Mouse (Mus musculus) heart, embryonic 13.5 days (tissue): ENCODE data around the gene Hspa12b. TPM values are rescaled to one million over a fixed set of nuclear protein-coding genes. Genes with fewer than 3 reads are reported as not detected.

Experiments
- ATAC-seq: fragments of 200-750 bp; cut with Nextera tagmentation; 2 replicates; pipeline ENCODE4 v1.8.0; 2017; ENCODE audit warnings: moderate TSS enrichment; ENCODE audit not compliant: insufficient number of reproducible peaks, low FRiP score, low TSS enrichment; ENCODE audit errors: extremely low read depth
- H3K27ac ChIP-seq: fragments of 300-500 bp; sonication (generic); replicated peaks from 2 replicates; pipeline ENCODE4 v1.5.1; 2015; ENCODE audit warnings: moderate library complexity, mild to moderate bottlenecking, inconsistent platforms
- H3K27me3 ChIP-seq: fragments of 300-500 bp; sonication (generic); replicated peaks from 2 replicates; pipeline ENCODE4 v1.6.1; 2015; ENCODE audit warnings: mild to moderate bottlenecking, inconsistent platforms
- H3K36me3 ChIP-seq: fragments of 300-500 bp; sonication (generic); 2 replicates; pipeline ENCODE4 v1.6.1; 2015; ENCODE audit warnings: mild to moderate bottlenecking, inconsistent platforms
- H3K4me1 ChIP-seq: fragments of 300-500 bp; sonication (generic); 2 replicates; pipeline ENCODE4 v1.6.1; 2015; ENCODE audit warnings: inconsistent platforms
- H3K4me2 ChIP-seq: fragments of 300-500 bp; sonication (generic); 2 replicates; pipeline ENCODE4 v1.6.1; 2015; ENCODE audit warnings: inconsistent platforms, mild to moderate bottlenecking, moderate library complexity
- H3K4me3 ChIP-seq: fragments of 300-500 bp; sonication (generic); 2 replicates; pipeline ENCODE4 v1.5.1; 2015; ENCODE audit warnings: moderate library complexity, mild to moderate bottlenecking, inconsistent platforms
- H3K9ac ChIP-seq: fragments of 300-500 bp; sonication (generic); 2 replicates; pipeline ENCODE4 v1.6.1; 2015; ENCODE audit warnings: inconsistent platforms, mild to moderate bottlenecking, moderate library complexity
- H3K9me3 ChIP-seq: fragments of 300-500 bp; sonication (generic); 2 replicates; pipeline ENCODE4 v1.6.1; 2016; ENCODE audit warnings: inconsistent platforms
- WGBS: fragments of 180-500 bp; shearing (Covaris S2); methylation state at CpG from one replicate; pipeline ENCODE4 v1.1.7; 2015; ENCODE audit warnings: mixed read lengths; 5-methylcytosine and 5-hydroxymethylcytosine counted together
- polyA plus RNA-seq: library from polyadenylated mRNA; unstranded; fragments of >200 nt; fragmentation: Nextera tagmentation; extraction: Ambion mirVana; gene quantifications from 2 replicates; pipeline ENCODE4 v1.2.1, GENCODE M21; 2015

Gene Hspa12b
- polyA plus RNA-seq, 1 experiment from 2014 or later: 8.1 TPM

- Histone ChIP-seq H3K4me2 (no peak overlapping the region), H3K9me3 (no peaks in the 10 kb centered on the region), H3K9ac (peak overlapping the region; percentile 52; the same call in 1 of the 2 replicates), H3K27ac (peak overlapping the region; percentile 85), H3K36me3 (peaks cover 67% of the 10 kb centered on the region), H3K4me3 (no peak overlapping the region), H3K4me1 (peaks cover 53% of the 10 kb centered on the region), H3K27me3 (no peaks in the 10 kb centered on the region)
- WGBS: 38% methylated on average over 5 of the region's 5 CpGs
- no peak for ATAC-seq
Observed at GRCm38 (mm10) chr2:131140533-131140905, 13.4 kb downstream of the Hspa12b start.

GRCm38 (mm10) chr2:131141336-131141986, 14.4 kb downstream of the Hspa12b start:
- Histone ChIP-seq H3K36me3 (peaks cover 76% of the 10 kb centered on the region), H3K9me3 (no peaks in the 10 kb centered on the region), H3K4me2 (no peak overlapping the region), H3K27me3 (no peaks in the 10 kb centered on the region), H3K4me3 (no peak overlapping the region), H3K27ac (no peak overlapping the region), H3K4me1 (peaks cover 43% of the 10 kb centered on the region), H3K9ac (no peak overlapping the region)
- 87% methylated on average over 8 of the region's 8 CpGs for WGBS
- ATAC-seq: no peak

- H3K27me3 ChIP-seq: no peaks in the 10 kb centered on the region
- no peak overlapping the region for H3K4me3 ChIP-seq
- H3K4me2 ChIP-seq: peak overlapping the region; percentile 38
- H3K4me1 ChIP-seq: peaks cover 38% of the 10 kb centered on the region
- no peaks in the 10 kb centered on the region for H3K9me3 ChIP-seq
- H3K9ac ChIP-seq: peak overlapping the region; percentile 40
- WGBS: 27% methylated on average over 18 of the region's 18 CpGs
- H3K36me3 ChIP-seq: peaks cover 79% of the 10 kb centered on the region
- no peak for ATAC-seq
- H3K27ac ChIP-seq: no peak overlapping the region
Observed at GRCm38 (mm10) chr2:131142592-131142991, 15.5 kb downstream of the Hspa12b start.

GRCm38 (mm10) chr2:131143007-131143780, 16.1 kb downstream of the Hspa12b start:
- Histone ChIP-seq H3K4me3 (no peak overlapping the region), H3K27ac (no peak overlapping the region), H3K4me1 (peaks cover 40% of the 10 kb centered on the region), H3K27me3 (no peaks in the 10 kb centered on the region), H3K9ac (peak overlapping the region; percentile 40), H3K4me2 (peak overlapping the region; percentile 38), H3K9me3 (no peaks in the 10 kb centered on the region), H3K36me3 (peaks cover 80% of the 10 kb centered on the region)
- no peak for ATAC-seq
- WGBS: 67% methylated on average over 22 of the region's 22 CpGs

GRCm38 (mm10) chr2:131145121-131145520, 18.0 kb downstream of the Hspa12b start:
- ATAC-seq: no peak
- Histone ChIP-seq H3K27ac (no peak overlapping the region), H3K9me3 (no peaks in the 10 kb centered on the region), H3K4me2 (no peak overlapping the region), H3K36me3 (peaks cover 90% of the 10 kb centered on the region), H3K4me3 (no peak overlapping the region), H3K27me3 (no peaks in the 10 kb centered on the region), H3K9ac (no peak overlapping the region), H3K4me1 (peaks cover 32% of the 10 kb centered on the region)
- WGBS: 48% methylated on average over 13 of the region's 13 CpGs

- 69% methylated on average over 2 of the region's 2 CpGs for WGBS
- Histone ChIP-seq H3K9ac (no peak overlapping the region), H3K4me1 (peaks cover 28% of the 10 kb centered on the region), H3K27ac (no peak overlapping the region), H3K4me2 (no peak overlapping the region), H3K27me3 (no peaks in the 10 kb centered on the region), H3K36me3 (peaks cover 94% of the 10 kb centered on the region), H3K9me3 (no peaks in the 10 kb centered on the region), H3K4me3 (no peak overlapping the region)
- ATAC-seq: no peak
Observed at GRCm38 (mm10) chr2:131145536-131145935, 18.5 kb downstream of the Hspa12b start.

GRCm38 (mm10) chr2:131146193-131147042, 19.3 kb downstream of the Hspa12b start:
- no peaks in the 10 kb centered on the region for H3K27me3 ChIP-seq
- no peaks in the 10 kb centered on the region for H3K9me3 ChIP-seq
- H3K4me1 ChIP-seq: peaks cover 19% of the 10 kb centered on the region
- H3K36me3 ChIP-seq: peaks cover 94% of the 10 kb centered on the region
- no peak overlapping the region for H3K4me2 ChIP-seq
- H3K27ac ChIP-seq: no peak overlapping the region
- no peak overlapping the region for H3K9ac ChIP-seq
- H3K4me3 ChIP-seq: no peak overlapping the region
- 74% methylated on average over 21 of the region's 21 CpGs for WGBS
- ATAC-seq: no peak

GRCm38 (mm10) chr2:131147043-131147365, 19.9 kb downstream of the Hspa12b start:
- Histone ChIP-seq H3K4me1 (peaks cover 17% of the 10 kb centered on the region), H3K27ac (no peak overlapping the region), H3K36me3 (peaks cover 98% of the 10 kb centered on the region), H3K27me3 (no peaks in the 10 kb centered on the region), H3K9me3 (no peaks in the 10 kb centered on the region), H3K4me3 (no peak overlapping the region), H3K9ac (no peak overlapping the region), H3K4me2 (no peak overlapping the region)
- WGBS: 89% methylated on average over 8 of the region's 8 CpGs
- no peak for ATAC-seq

- ATAC-seq: no peak
Observed at GRCm38 (mm10) chr2:131148353-131149253, 21.5 kb downstream of the Hspa12b start.

GRCm38 (mm10) chr2:131149254-131149578, 22.1 kb downstream of the Hspa12b start:
- H3K9me3 ChIP-seq: no peaks in the 10 kb centered on the region
- no peak overlapping the region for H3K4me2 ChIP-seq
- no peak overlapping the region for H3K9ac ChIP-seq
- peaks cover 10% of the 10 kb centered on the region for H3K4me1 ChIP-seq
- no peaks in the 10 kb centered on the region for H3K27me3 ChIP-seq
- no peak overlapping the region for H3K27ac ChIP-seq
- peaks cover 91% of the 10 kb centered on the region for H3K36me3 ChIP-seq
- no peak overlapping the region for H3K4me3 ChIP-seq
- no peak for ATAC-seq
- 91% methylated on average over 3 of the region's 3 CpGs for WGBS

More at GRCm38 (mm10) chr2:131148353-131149253, 21.5 kb downstream of the Hspa12b start:
- Histone ChIP-seq H3K4me2 (no peak overlapping the region), H3K27me3 (no peaks in the 10 kb centered on the region), H3K9me3 (no peaks in the 10 kb centered on the region), H3K36me3 (peaks cover 97% of the 10 kb centered on the region), H3K4me3 (no peak overlapping the region), H3K4me1 (peaks cover 10% of the 10 kb centered on the region), H3K27ac (peak overlapping the region; percentile 53), H3K9ac (no peak overlapping the region)
- 73% methylated on average over 8 of the region's 8 CpGs for WGBS
